Mouse (Mus musculus): Measurements from ENCODE around the gene Epha1.

- TF ChIP-seq CTCF (conservative IDR thresholded peaks at IDR 0.05 in 1 of 2, IDR thresholded peaks at IDR 0.05 in 1 of 2; ENCODE audit: low read depth in 2 of 2, low read length in 2 of 2): no peak
- no peak for TF ChIP-seq CHD2 (IDR thresholded peaks at IDR 0.05; ENCODE audit: low read length)
- TF ChIP-seq POLR2A (IDR thresholded peaks at IDR 0.05; ENCODE audit: low read depth, low read length): no peak
- TF ChIP-seq MAX (IDR thresholded peaks at IDR 0.05; ENCODE audit: low read length): no peak
- no peak for TF ChIP-seq EP300 (IDR thresholded peaks at IDR 0.05; ENCODE audit: low read length)
- TF ChIP-seq BHLHE40 (IDR thresholded peaks at IDR 0.05; ENCODE audit: low read depth, low read length): no peak
- TF ChIP-seq ZNF384 (IDR thresholded peaks at IDR 0.05; ENCODE audit: low read depth, low read length): no peak
These were observed 10.3 kb upstream of the Epha1 start for GRCm38 (mm10) chr6:42383360-42383759.

Data from CH12.LX (cell line).